Mouse (Mus musculus): ENCODE measurements at regions not wholly inside any gene's neighbourhood (a gene's known extent, or its start where the extent isn't known, plus 50 kb on each side); places are given as distances from the start of the nearest gene placed in this dataset.

DNA sequence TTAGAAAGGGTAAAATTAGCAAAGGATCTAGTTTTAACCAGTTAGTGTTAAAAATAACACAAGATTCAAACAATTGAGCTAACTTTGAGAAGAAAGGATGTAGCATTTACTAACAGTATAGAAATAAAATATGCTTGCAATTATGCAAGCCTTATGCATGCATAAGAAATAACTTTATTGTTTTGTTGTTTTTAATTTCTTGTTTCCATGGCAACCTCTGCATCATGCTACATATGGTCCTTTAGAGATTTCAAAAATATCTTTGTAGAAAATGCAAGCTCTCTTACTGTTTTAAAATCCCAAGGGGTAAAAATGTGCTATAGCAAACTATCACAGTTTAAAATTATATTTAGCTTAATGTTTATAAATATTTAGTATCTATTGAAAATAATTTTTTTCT lies 395.0 kb upstream of the Spock3 start:
- H3K4me1 ChIP-seq = no peaks in the 10 kb centered on the region
- no peak overlapping the region for H3K9ac ChIP-seq
- no peaks in the 10 kb centered on the region for H3K9me3 ChIP-seq
- H3K4me3 ChIP-seq (replicated peaks) = no peak overlapping the region
- H3K27ac ChIP-seq = no peak overlapping the region
- H3K27me3 ChIP-seq = no peaks in the 10 kb centered on the region
- no peaks in the 10 kb centered on the region for H3K36me3 ChIP-seq (replicated peaks)
- no peak for ATAC-seq (ENCODE audit: low FRiP score)
- H3K4me2 ChIP-seq = no peak overlapping the region

DNA sequence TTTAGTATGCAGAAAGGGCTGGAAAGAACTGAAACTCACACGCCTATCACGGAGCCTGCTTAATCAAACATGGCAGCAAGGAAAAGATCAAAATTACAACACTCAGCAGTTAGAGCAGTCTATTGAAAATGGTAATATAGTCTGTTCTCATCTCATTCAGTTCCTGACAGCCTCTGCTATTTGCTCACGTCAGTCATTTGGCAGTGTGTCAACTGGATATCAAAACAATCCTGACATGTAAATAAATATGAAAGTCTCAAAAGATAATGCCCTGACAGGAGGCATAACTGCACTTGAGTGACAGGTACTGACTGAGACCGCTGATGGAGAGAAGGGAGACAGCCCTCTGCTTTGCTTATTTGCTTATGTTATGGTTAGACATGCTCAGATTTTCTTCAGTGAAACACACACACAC lies 375.0 kb upstream of the Spock3 start:
- no peak overlapping the region for H3K27ac ChIP-seq
- H3K9me3 ChIP-seq = no peaks in the 10 kb centered on the region
- H3K4me3 ChIP-seq (replicated peaks) = no peak overlapping the region
- peak; percentile 73; the same call in 1 of the 2 replicates for ATAC-seq (ENCODE audit: low FRiP score)
- H3K36me3 ChIP-seq (replicated peaks) = no peaks in the 10 kb centered on the region
- H3K27me3 ChIP-seq = no peaks in the 10 kb centered on the region
- WGBS = 53% methylated on average over 4 of the region's 4 CpGs
- H3K4me1 ChIP-seq = no peaks in the 10 kb centered on the region
- no peak overlapping the region for H3K9ac ChIP-seq
- no peak overlapping the region for H3K4me2 ChIP-seq

DNA sequence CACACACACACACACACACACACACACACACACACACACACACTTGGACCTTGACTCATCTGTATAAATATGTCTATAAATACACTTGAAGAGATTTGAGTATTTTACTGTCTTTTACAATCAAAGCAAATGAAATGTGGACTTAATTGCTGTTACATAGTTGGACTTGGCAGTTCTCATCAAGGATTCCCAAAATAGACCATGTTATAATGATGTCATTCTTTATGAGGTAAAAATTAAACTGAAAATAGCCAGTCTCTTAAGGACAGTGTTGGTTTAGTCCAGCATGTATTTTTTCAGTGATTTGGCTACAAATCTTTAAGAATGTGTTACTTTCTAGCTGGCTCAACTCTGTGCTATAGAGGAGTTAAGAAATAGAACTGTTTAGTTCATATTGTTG lies 351.5 kb upstream of the Spock3 start:
- Histone ChIP-seq H3K9me3 (no peaks in the 10 kb centered on the region), H3K4me1 (no peaks in the 10 kb centered on the region), H3K4me3 (replicated peaks) (no peak overlapping the region), H3K27me3 (no peaks in the 10 kb centered on the region), H3K9ac (no peak overlapping the region), H3K4me2 (no peak overlapping the region), H3K27ac (no peak overlapping the region), H3K36me3 (replicated peaks) (no peaks in the 10 kb centered on the region)
- ATAC-seq (ENCODE audit: low FRiP score) = no peak

DNA sequence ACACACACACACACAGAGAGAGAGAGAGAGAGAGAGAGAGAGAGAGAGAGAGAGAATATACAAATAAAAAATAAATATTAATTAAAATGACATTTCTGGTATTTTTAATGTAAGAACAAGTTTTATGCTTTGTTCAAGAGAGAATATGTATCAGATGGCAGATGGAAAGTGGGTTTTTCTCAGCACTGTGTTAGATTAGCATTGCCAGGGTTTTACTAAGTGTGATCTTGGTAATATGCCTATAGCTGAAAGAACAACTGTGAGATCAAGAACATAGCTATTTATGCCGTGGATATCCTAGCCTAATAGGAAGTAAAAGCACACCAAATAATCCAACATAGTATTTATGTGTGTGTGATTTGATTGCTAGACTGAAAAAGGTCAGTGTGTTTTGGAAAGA lies 344.7 kb upstream of the Spock3 start:
- Histone ChIP-seq H3K27me3 (no peaks in the 10 kb centered on the region), H3K4me1 (no peaks in the 10 kb centered on the region), H3K9me3 (no peaks in the 10 kb centered on the region), H3K9ac (no peak overlapping the region), H3K27ac (no peak overlapping the region), H3K4me3 (replicated peaks) (no peak overlapping the region), H3K4me2 (no peak overlapping the region), H3K36me3 (replicated peaks) (no peaks in the 10 kb centered on the region)
- ATAC-seq (ENCODE audit: low FRiP score) = no peak
- 86% methylated on average over 1 of the region's 1 CpGs for WGBS

DNA sequence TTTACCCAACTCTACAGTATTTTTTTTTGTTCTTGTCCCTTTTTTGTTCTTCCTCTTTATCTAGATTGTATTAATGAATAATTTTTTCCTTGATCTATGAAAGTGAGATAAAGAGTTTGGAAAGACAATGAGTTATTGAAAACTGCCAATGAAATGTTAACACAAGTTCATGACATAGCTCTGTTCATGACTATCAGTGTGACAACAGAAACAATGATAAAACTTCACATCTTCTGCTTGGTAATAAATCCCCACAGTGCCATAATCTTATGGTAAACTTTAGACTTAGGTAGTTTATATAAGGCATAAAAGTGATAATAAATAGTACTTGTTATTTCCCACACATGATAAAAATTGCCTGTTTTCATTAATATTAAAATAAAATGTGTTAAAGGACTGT lies 330.8 kb upstream of the Spock3 start:
- Histone ChIP-seq H3K9me3 (no peaks in the 10 kb centered on the region), H3K4me3 (replicated peaks) (no peak overlapping the region), H3K36me3 (replicated peaks) (no peaks in the 10 kb centered on the region), H3K9ac (no peak overlapping the region), H3K4me2 (no peak overlapping the region), H3K27ac (no peak overlapping the region), H3K4me1 (no peaks in the 10 kb centered on the region), H3K27me3 (no peaks in the 10 kb centered on the region)
- no peak for ATAC-seq (ENCODE audit: low FRiP score)

DNA sequence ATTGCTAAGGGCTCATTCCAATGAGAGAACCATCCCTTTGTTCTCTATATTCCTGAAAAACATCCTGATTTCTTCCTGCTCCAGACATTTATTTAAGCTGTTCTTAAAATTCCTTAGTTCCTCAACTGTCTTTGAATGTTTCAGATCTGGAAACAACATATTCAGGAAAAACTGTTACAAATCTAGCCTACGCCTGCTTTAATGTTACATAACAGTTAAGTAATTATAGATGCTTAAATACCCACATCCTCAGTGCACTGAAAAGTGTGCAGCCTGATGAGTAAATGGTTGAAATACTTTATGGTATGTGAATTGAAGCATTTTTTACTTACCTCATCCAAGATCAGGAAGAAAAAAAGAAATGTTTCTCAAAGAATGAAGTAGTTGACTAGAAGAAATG lies 329.6 kb upstream of the Spock3 start:
- H3K27me3 ChIP-seq = no peaks in the 10 kb centered on the region
- H3K36me3 ChIP-seq (replicated peaks) = no peaks in the 10 kb centered on the region
- WGBS = 82% methylated on average over 1 of the region's 1 CpGs
- H3K4me3 ChIP-seq (replicated peaks) = no peak overlapping the region
- ATAC-seq (ENCODE audit: low FRiP score) = no peak
- no peaks in the 10 kb centered on the region for H3K4me1 ChIP-seq
- H3K9ac ChIP-seq = no peak overlapping the region
- no peak overlapping the region for H3K27ac ChIP-seq
- H3K9me3 ChIP-seq = no peaks in the 10 kb centered on the region
- H3K4me2 ChIP-seq = no peak overlapping the region
